Mouse (Mus musculus) testis, adult 2 months (tissue): ENCODE results near the gene Slc22a18.

Experiments
- CTCF ChIP-seq: fragments of 200-500 bp; IDR thresholded peaks from 2 replicates; pipeline ENCODE4 v1.5.1; 2012; ENCODE audit warnings: low read depth, mild to moderate bottlenecking, inconsistent platforms, low read length, moderate library complexity; ENCODE audit not compliant: control insufficient read depth, insufficient read depth, insufficient replicate concordance
- POLR2A ChIP-seq: fragments of 200-500 bp; IDR thresholded peaks from 2 replicates; pipeline ENCODE4 v1.6.1; 2012; ENCODE audit warnings: low read depth, mild to moderate bottlenecking, inconsistent platforms, low read length, moderate library complexity; ENCODE audit not compliant: control insufficient read depth

DNA sequence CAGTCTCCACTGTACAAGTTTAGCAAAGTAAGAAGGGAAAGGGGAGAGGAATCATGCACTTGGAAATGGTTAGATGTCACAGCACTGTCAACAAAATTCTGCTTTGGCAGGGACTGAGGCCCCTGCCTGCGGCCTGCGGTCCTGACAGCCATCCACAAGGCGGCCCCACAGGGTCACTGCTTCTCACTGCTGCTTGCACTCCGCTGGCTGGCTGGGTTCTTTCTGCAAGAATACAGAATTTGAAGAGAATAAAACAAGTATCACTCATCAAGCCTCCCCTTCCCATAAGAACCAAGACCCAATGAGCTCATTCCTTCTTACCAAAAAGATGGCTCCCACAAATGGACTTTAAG, 40.9 kb downstream of the Slc22a18 start:
- no peak for TF ChIP-seq POLR2A
- TF ChIP-seq CTCF: no peak
